Mouse (Mus musculus) liver, adult (tissue): ENCODE measurements around the gene Zc3h7b.
A peak's percentile ranks its signal among the peaks of the same experiment; 100 is the strongest.

Experiments used
- GATA4 ChIP-seq: IDR thresholded peaks from 2 replicates; pipeline ENCODE4 v1.6.1; 2014; ENCODE audit warnings: mild to moderate bottlenecking, low read length; ENCODE audit not compliant: insufficient replicate concordance

The Zc3h7b gene

GRCm38 (mm10) chr15:81803425-81803951 lies 58.6 kb downstream of the Zc3h7b start:
- no peak for TF ChIP-seq GATA4

GRCm38 (mm10) chr15:81804172-81804571 lies 59.3 kb downstream of the Zc3h7b start:
- no peak for TF ChIP-seq GATA4

GRCm38 (mm10) chr15:81804883-81805282 lies 60.0 kb downstream of the Zc3h7b start:
- no peak for TF ChIP-seq GATA4

- peak; percentile 92 for TF ChIP-seq GATA4
Observed at GRCm38 (mm10) chr15:81805624-81806023, 60.8 kb downstream of the Zc3h7b start.

- no peak for TF ChIP-seq GATA4
Observed at GRCm38 (mm10) chr15:81806621-81807404, 62.0 kb downstream of the Zc3h7b start.

- no peak for TF ChIP-seq GATA4
Observed at GRCm38 (mm10) chr15:81808799-81809198, 63.9 kb downstream of the Zc3h7b start.

GRCm38 (mm10) chr15:81809550-81809949 lies 64.7 kb downstream of the Zc3h7b start:
- no peak for TF ChIP-seq GATA4

GRCm38 (mm10) chr15:81810150-81810549 lies 65.3 kb downstream of the Zc3h7b start:
- TF ChIP-seq GATA4, result no peak

GRCm38 (mm10) chr15:81810671-81811598 lies 66.1 kb downstream of the Zc3h7b start:
- peak; percentile 7; the same call in 1 of the 2 replicates for TF ChIP-seq GATA4

GRCm38 (mm10) chr15:81811599-81811996 lies 66.7 kb downstream of the Zc3h7b start:
- TF ChIP-seq GATA4, result no peak

GRCm38 (mm10) chr15:81812287-81812686 lies 67.4 kb downstream of the Zc3h7b start:
- no peak for TF ChIP-seq GATA4

- no peak for TF ChIP-seq GATA4
Observed at GRCm38 (mm10) chr15:81812696-81813631, 68.1 kb downstream of the Zc3h7b start.

GRCm38 (mm10) chr15:81813986-81814705 lies 69.3 kb downstream of the Zc3h7b start:
- TF ChIP-seq GATA4, result no peak
